Mouse (Mus musculus) left cerebral cortex, adult 2 months (tissue): ENCODE measurements at regions not wholly inside any gene's neighbourhood (a gene's known extent, or its start where the extent isn't known, plus 50 kb on each side); places are given as distances from the start of the nearest gene placed in this dataset.
A peak's percentile ranks its signal among the peaks of the same experiment; 100 is the strongest.

Experiments
- DNase-seq, 2 experiments: peaks; one replicate each; pipeline ENCODE4 v3.0.0; 2021 to 2022; ENCODE audit warnings: low spot score in 2 of 2, mixed read lengths in 1 of 2; ENCODE audit errors: extremely low spot score in 1 of 2
- H3K27ac ChIP-seq: fragments of 200-600 bp; 2 replicates; pipeline ENCODE4 v1.8.1; 2022
- H3K4me3 ChIP-seq: fragments of 200-600 bp; 2 replicates; pipeline ENCODE4 v1.8.1; 2022
- CTCF ChIP-seq: fragments of 200-600 bp; IDR thresholded peaks from 2 replicates; pipeline ENCODE4 v1.8.1; 2022; ENCODE audit warnings: antibody characterized with exemption, mild to moderate bottlenecking, moderate library complexity
- intact Hi-C: fragments of 180-260 bp; cut with DNase I; formaldehyde crosslinking; loops from one replicate; pipeline ENCODE4 v1.15.1; 2025

- intact Hi-C loops: no loop called here
- no peak for DNase-seq
- Histone ChIP-seq H3K27ac (no peak overlapping the region), H3K4me3 (no peak overlapping the region)
- TF ChIP-seq CTCF: no peak
Observed at GRCm38 (mm10) chr8:89565147-89565826, 521.3 kb upstream of the Sall1 start.

DNA sequence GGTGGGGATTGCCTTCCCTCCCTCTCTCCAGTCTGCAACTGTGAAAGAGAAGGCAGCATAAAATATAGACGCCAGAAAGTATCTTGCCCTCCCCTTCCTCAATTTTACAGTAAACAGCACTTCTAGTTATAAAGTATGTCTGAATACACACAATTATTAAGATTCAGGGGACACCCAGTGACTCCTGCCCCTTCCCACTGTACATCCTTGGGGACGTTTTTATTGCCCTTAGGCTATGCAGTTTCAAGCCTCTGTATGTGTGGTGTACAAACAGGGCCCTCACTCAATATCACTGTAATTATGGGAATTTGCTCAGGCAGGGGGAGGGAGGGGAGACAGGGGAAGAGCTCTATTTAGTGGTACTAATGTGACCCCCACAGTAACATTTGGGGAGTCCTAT lies 519.6 kb upstream of the Sall1 start:
- no peak overlapping the region for H3K4me3 ChIP-seq
- no peak for DNase-seq
- no peak for TF ChIP-seq CTCF
- H3K27ac ChIP-seq: no peak overlapping the region
- intact Hi-C loops: no loop called here

DNA sequence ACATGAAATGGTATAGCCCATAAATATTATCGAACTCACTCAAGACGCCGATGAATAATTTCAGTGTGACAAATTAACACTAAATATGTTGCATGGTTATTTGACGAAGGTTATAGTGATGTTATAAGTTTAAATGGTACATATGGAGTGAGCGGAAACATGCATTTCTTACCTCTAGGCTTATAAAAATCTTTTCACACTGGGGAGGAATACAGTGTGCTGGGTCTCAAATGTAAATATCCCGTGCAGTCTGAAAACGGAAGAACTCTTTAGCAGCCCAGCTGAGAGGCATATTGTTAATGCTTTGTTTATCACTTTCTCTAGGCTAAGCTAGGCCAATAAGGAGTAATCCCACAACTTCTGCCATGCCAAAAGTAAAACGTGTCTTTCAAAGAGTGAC lies 518.6 kb upstream of the Sall1 start:
- no peak for TF ChIP-seq CTCF
- H3K4me3 ChIP-seq: no peak overlapping the region
- H3K27ac ChIP-seq: no peak overlapping the region
- intact Hi-C loops: no loop called here
- DNase-seq: no peak

DNA sequence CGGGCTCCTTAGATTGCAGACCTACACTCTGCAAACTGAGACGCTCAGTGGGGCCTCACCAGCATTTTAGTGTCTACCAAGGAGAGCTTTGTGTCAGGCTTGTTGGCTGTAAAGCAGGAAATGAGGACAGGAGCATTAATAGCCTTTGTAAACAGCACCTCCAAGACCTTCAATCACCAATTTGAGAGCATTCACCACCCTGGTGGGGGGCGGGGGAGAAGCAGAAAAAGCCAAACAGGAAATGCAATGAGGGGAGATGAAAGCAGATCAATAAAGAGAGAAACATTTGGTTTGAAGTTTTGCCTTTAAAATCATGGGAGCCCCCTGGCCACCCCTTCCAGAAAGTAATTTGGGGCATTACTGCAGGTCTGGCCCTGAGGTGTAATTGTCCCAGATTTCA lies 497.3 kb upstream of the Sall1 start:
- intact Hi-C loops: no loop called here
- TF ChIP-seq CTCF: no peak
- H3K4me3 ChIP-seq: no peak overlapping the region
- DNase-seq: no peak
- H3K27ac ChIP-seq: no peak overlapping the region

DNA sequence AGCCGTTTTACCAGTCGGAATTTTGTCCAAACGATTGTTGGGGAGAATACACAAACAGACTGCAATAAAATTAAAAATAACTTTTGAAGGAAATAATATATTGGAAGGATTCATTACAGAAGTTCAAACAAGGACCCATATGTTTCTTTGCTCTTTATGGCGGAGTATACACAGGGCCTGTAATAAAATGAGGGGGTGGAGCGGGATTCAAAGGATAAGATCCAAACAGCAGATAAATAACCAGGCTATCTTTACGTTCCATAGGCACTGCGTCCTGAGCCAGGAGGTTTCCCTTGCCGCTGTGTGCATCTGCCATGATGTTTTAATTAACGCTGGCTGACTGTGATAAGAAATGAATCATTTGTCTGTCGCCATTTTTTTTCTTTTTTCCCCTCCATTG lies 490.6 kb upstream of the Sall1 start:
- Histone ChIP-seq H3K4me3 (no peak overlapping the region), H3K27ac (no peak overlapping the region)
- intact Hi-C loops: no loop called here
- no peak for DNase-seq
- no peak for TF ChIP-seq CTCF

- TF ChIP-seq CTCF: no peak
- no peak overlapping the region for H3K27ac ChIP-seq
- no peak for DNase-seq
- intact Hi-C loops: no loop called here
- no peak overlapping the region for H3K4me3 ChIP-seq
Observed at GRCm38 (mm10) chr8:89525041-89525440, 481.1 kb upstream of the Sall1 start.

GRCm38 (mm10) chr8:89523336-89523735 lies 479.4 kb upstream of the Sall1 start:
- no peak for DNase-seq
- no peak for TF ChIP-seq CTCF
- H3K4me3 ChIP-seq: no peak overlapping the region
- intact Hi-C loops: no loop called here
- no peak overlapping the region for H3K27ac ChIP-seq

DNA sequence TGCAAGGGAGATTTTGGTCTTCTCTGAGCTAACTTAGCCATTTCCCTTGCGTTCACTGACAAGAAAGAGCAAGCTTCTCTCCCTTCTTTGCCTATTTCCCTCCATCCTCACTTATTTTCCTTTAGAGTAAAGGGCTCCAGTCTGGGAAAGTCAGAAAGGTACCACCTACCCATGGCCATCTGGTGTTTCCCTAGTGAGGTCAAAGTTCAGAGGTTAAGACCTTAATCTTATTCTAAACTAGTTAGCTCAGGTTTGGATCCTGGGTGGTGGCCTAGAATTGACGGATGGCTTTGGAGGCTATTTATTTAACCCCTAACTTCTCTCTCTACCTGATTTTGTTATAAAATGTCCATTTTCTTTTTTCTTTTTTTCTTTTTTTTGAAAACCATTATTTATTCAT lies 472.6 kb upstream of the Sall1 start:
- intact Hi-C loops: no loop called here
- TF ChIP-seq CTCF: no peak
- no peak for DNase-seq
- no peak overlapping the region for H3K4me3 ChIP-seq
- H3K27ac ChIP-seq: no peak overlapping the region

GRCm38 (mm10) chr8:89514270-89514669 lies 470.3 kb upstream of the Sall1 start:
- no peak overlapping the region for H3K4me3 ChIP-seq
- peak in 1 of 2 experiments; percentile 11 for DNase-seq
- no peak for TF ChIP-seq CTCF
- no peak overlapping the region for H3K27ac ChIP-seq
- intact Hi-C loops: no loop called here

- H3K27ac ChIP-seq: no peak overlapping the region
- intact Hi-C loops: no loop called here
- TF ChIP-seq CTCF: no peak
- DNase-seq: no peak
- H3K4me3 ChIP-seq: no peak overlapping the region
Observed at GRCm38 (mm10) chr8:89507639-89508038, 463.7 kb upstream of the Sall1 start.

DNA sequence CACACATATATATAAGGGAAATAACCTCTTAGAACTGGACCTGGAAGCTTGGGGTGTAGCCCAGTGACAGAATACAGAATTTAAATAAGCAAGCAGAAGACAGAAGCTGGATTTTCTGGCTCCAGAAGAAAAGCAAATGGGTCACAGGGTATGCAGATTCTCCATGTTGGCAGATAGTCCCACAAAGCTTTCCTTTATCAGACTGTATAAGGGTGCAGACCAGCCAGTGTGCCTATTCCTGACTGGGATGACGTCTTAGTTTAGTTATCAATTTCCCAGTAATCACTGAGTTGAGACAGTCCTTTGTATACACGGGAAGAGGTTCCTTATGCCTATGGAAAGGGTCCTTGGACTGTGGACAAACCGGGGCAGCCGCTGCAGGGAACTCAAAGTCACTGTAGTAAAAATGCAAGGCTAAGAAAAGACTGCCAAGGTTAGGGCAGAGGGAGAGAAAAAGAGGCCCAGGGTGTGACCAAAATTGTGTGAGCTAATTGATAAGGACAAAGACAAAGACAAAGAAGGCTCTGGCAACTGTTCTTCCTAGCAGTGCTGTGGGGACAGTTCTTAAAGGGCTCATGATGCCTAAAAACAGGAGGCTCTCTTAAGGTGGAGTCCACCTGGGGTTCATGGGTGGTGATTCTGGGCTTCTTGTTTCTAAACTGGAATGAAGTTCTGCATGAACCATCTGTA lies 459.7 kb upstream of the Sall1 start:
- H3K4me3 ChIP-seq: no peak overlapping the region
- no peak for TF ChIP-seq CTCF
- intact Hi-C loops: no loop called here

DNA sequence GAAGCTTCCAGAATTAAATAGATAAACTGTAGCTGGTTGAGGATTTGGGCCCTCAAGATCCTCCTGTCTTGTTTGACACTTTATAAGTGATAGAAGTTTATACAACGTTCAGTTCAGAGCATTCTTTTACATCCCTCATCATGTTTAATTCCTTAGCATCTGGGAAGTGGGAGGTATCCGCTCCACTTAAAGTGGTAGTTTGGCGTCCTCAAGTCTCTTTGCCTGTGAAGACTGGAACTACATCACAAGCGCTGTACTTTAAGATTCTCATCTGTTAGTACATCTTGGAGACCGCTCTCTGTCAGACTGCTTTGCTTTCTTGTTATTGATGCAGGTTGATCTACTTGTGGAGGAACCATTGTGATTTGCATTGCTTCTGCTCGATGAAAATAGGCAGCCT lies 459.1 kb upstream of the Sall1 start:
- intact Hi-C loops: no loop called here
- DNase-seq: no peak
- TF ChIP-seq CTCF: no peak
- H3K4me3 ChIP-seq: no peak overlapping the region
- H3K27ac ChIP-seq: no peak overlapping the region

More for the DNA sequence above, 459.7 kb upstream of the Sall1 start:
- no peak for DNase-seq
- H3K27ac ChIP-seq: no peak overlapping the region

DNA sequence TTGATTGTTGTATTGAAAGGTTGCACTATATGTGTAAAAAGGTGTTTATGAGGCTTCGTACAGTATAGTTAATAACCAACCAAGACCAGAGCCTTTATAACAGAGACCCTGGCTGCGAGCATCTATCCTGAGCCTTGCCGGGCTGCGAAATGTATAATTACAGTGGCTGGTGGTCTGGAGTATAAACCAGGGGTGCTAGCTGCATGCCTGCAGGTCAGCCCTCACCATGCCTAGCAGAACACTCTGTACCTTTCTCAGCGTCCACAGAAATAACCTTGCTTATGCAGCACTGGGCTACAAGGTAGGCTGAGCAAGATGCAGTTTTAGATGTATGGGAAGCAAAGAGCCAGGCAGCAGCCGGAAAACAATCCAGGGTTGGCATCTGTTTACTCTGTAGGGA lies 457.8 kb upstream of the Sall1 start:
- DNase-seq: no peak
- Histone ChIP-seq H3K4me3 (no peak overlapping the region), H3K27ac (no peak overlapping the region)
- intact Hi-C loops: no loop called here
- TF ChIP-seq CTCF: no peak
